Mouse (Mus musculus) gastrocnemius, postnatal 4 days (tissue): ENCODE measurements at regions not wholly inside any gene's neighbourhood (a gene's known extent, or its start where the extent isn't known, plus 50 kb on each side); places are given as distances from the start of the nearest gene placed in this dataset.

Experiments
- DNase-seq, 2 experiments: peaks; one replicate each; pipeline ENCODE4 v3.0.0; 2021 to 2022; ENCODE audit warnings: low spot score in 2 of 2, mixed read lengths in 2 of 2

GRCm38 (mm10) chr10:92625781-92626180 lies 96.4 kb downstream of the Nedd1 start:
- DNase-seq, result no peak

GRCm38 (mm10) chr10:92615684-92616379 lies 106.4 kb downstream of the Nedd1 start:
- DNase-seq, result no peak

- no peak for DNase-seq
Measured at GRCm38 (mm10) chr10:92614341-92614740, 107.9 kb downstream of the Nedd1 start.

- DNase-seq, result no peak
Measured at GRCm38 (mm10) chr10:92611060-92611459, 111.2 kb downstream of the Nedd1 start.

- no peak for DNase-seq
Measured at GRCm38 (mm10) chr10:92606761-92607160, 115.5 kb downstream of the Nedd1 start.

- no peak for DNase-seq
Measured at GRCm38 (mm10) chr10:92605646-92606045, 116.6 kb downstream of the Nedd1 start.

GRCm38 (mm10) chr10:92600116-92600515 lies 122.1 kb downstream of the Nedd1 start:
- DNase-seq, result no peak

GRCm38 (mm10) chr10:92595496-92596355 lies 126.5 kb downstream of the Nedd1 start:
- no peak for DNase-seq

GRCm38 (mm10) chr10:92593947-92594460 lies 128.2 kb downstream of the Nedd1 start:
- no peak for DNase-seq

- DNase-seq, result no peak
Measured at GRCm38 (mm10) chr10:92578872-92579271, 143.3 kb downstream of the Nedd1 start.

- DNase-seq, result no peak
Measured at GRCm38 (mm10) chr10:92570496-92570895, 151.7 kb downstream of the Nedd1 start.

GRCm38 (mm10) chr10:92557463-92557862 lies 164.8 kb downstream of the Nedd1 start:
- DNase-seq, result no peak

GRCm38 (mm10) chr10:92556526-92557422 lies 165.4 kb downstream of the Nedd1 start:
- no peak for DNase-seq

GRCm38 (mm10) chr10:92555727-92556525 lies 166.3 kb downstream of the Nedd1 start:
- DNase-seq, result no peak

- DNase-seq, result no peak
Measured at GRCm38 (mm10) chr10:92553966-92554365, 168.3 kb downstream of the Nedd1 start.

- DNase-seq, result no peak
Measured at GRCm38 (mm10) chr10:92548875-92549586, 173.2 kb downstream of the Nedd1 start.

GRCm38 (mm10) chr10:92538433-92538832 lies 183.8 kb downstream of the Nedd1 start:
- DNase-seq, result no peak

GRCm38 (mm10) chr10:92516886-92517285 lies 205.3 kb downstream of the Nedd1 start:
- no peak for DNase-seq

GRCm38 (mm10) chr10:92511769-92512168 lies 210.5 kb downstream of the Nedd1 start:
- DNase-seq, result no peak

GRCm38 (mm10) chr10:92510677-92511076 lies 211.5 kb downstream of the Nedd1 start:
- no peak for DNase-seq
